Mouse (Mus musculus) heart, adult 9 months (tissue): ENCODE data around the gene Sval3.

ENCODE experiments used
- DNase-seq, 2 experiments: peaks; one replicate each; pipeline ENCODE4 v3.0.0; 2022; ENCODE audit warnings: low spot score in 2 of 2

The Sval3 gene

GRCm38 (mm10) chr6:41967840-41968239 is at the start of gene Sval3:
TSS of gene Sval3 (plus strand) at chr6:41968140.
- no peak for DNase-seq

GRCm38 (mm10) chr6:41951330-41951729 is 16.6 kb upstream of the Sval3 start, which contains the start of gene Sval1:
TSS of gene Sval1 (plus strand) at chr6:41951630.
- no peak for DNase-seq
